Mouse (Mus musculus) frontal cortex, postnatal 14 days (tissue): ENCODE measurements at regions not wholly inside any gene's neighbourhood (a gene's known extent, or its start where the extent isn't known, plus 50 kb on each side); places are given as distances from the start of the nearest gene placed in this dataset.
A peak's percentile ranks its signal among the peaks of the same experiment; 100 is the strongest.

Experiments
- DNase-seq, 2 experiments: peaks; one replicate each; pipeline ENCODE4 v3.0.0; 2022; ENCODE audit warnings: low spot score in 2 of 2

GRCm38 (mm10) chr6:104309166-104309565 is 183.4 kb upstream of the Cntn6 start:
- no peak for DNase-seq

GRCm38 (mm10) chr6:104312993-104313392 is 179.6 kb upstream of the Cntn6 start:
- peak; percentile 6 to 16 for DNase-seq

GRCm38 (mm10) chr6:104318451-104318850 is 174.1 kb upstream of the Cntn6 start:
- DNase-seq, result no peak

GRCm38 (mm10) chr6:104322182-104322581 is 170.4 kb upstream of the Cntn6 start:
- DNase-seq, result no peak

GRCm38 (mm10) chr6:104339134-104339848 is 153.3 kb upstream of the Cntn6 start:
- DNase-seq, result no peak

- no peak for DNase-seq
Observed at GRCm38 (mm10) chr6:104343986-104344385, 148.6 kb upstream of the Cntn6 start.
